Mouse (Mus musculus): ENCODE results near the gene Gng10.

The Gng10 gene

GRCm38 (mm10) chr4:59034918-59035785 lies at the start of gene Gng10:
Gene Gng10 (plus strand): TSS chr4:59035088.
- peak; percentile 69 for DNase-seq

GRCm38 (mm10) chr4:58985157-58985648 lies 49.7 kb upstream of the Gng10 start:
- peak; percentile 92 for DNase-seq

DNA sequence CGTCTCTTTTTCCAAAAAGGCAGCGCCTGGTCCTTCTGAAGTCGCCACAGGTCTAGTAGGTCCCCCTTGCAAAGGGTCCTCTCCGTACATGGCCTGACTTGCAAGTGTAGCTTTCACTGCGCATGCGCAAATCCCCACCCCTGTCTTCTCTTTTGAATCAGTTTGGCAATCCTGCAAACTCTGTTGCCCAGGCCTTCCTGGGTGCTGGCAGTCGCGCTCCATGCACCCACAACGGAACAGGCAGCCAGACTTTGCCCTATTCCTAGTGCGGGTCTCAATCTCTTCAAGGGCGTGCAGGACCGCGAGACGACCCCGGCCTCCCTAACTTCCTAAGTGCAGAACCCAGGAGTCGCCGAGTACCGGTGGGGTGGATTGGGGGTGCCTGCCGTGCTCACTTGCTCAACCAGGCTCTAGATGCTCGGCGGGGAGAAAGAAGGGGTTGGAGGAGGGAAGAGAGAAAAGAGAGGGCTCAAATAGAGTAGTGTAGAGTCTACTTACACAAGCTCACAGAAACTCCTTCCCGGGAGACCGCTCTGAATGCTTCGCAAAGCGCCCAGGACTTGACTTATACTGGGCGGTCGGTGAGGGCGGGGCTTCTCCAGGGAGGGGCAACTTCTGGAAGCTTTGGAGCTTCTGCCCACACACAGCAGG lies 48.2 kb upstream of the Gng10 start, which contains the start of gene Ptgr1:
Gene Ptgr1, minus strand, starts transcription at position 580 of the 651 bp plus-strand sequence.
- DNase-seq = peak; percentile 93

DNA sequence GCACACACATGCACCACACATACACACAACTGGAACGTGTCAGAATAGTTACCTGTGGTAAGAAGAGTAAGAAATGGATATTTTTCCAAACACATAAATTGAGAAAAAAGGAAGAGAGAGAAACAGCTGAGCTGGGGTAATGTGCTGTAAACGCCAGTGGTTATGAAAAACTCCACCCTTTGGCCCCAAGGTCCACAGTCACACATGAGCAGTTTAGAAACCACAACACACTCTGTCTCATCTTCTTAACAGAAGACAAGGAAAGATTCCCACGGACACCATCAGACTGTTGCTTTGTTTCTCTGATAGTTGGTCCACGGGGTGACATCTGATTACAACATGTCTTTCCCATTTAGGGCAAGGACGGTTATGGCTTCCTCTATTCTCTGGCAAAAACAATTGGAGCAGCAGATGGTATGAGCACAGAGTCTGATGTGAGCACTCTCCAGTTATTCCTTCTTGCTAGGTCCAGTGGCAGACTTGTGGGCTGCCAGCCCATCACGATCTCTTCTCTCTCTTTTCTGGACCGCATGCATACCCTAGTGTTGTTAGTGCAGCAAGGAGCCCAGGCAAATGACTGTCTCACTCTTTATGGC lies 45.5 kb upstream of the Gng10 start:
- DNase-seq = no peak

DNA sequence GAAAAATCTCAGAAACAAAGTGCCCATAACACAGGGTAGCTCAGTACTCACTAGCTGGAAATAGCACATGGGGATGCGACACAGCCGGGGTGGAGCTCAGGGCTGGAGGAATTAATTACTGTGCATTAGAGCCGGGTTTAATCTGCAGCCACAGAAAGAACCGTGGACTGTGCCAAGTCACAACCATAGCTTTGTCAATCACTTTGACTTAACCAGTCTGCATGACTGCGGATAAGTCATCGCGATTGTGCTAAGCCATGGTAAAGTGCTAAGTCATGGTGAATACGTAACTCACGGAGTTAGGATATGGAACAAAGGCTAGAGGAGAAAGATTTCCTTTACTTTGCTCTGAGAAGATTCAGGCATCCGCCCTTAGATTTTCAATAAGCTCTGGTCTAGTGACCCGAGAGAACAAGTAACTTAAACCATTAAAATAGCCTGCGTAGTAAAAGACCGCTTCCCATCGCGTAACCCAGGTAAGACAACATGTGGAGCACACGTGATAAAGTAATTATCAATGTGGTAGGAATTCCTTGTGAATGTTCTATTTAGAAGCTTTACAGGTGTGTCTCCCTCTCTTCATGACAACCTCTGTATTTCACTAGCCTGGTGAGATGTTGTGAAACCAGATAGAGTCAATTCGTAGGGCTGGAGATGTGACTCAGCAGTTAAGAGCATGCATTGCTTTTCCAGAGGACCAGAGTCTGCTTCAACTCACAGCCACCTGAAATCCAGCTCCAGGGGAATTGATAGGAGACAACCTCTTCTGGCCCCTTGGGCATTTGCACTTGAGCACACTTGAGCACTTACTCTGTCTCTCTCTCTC lies 44.1 kb upstream of the Gng10 start:
- DNase-seq = no peak

DNA sequence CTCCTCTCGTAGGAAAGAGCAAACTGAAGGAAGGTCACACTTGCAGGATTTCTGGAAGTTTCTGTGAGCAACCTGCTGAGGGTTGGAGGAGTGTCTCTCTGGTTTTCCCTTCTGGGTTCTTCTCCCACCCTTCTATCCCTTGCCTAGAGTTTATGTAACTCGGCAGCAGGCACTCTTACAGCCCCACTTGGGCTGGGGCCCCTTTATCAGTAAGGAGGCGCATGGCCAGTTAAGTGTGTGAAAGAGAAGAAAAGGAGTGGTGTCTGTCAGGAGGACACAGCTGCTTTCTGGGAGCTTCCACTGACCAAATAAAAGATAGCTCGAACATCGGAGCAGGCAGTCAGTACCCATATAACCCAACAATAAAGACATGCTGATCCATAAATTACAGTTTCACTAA lies 42.7 kb upstream of the Gng10 start:
- DNase-seq = no peak

DNA sequence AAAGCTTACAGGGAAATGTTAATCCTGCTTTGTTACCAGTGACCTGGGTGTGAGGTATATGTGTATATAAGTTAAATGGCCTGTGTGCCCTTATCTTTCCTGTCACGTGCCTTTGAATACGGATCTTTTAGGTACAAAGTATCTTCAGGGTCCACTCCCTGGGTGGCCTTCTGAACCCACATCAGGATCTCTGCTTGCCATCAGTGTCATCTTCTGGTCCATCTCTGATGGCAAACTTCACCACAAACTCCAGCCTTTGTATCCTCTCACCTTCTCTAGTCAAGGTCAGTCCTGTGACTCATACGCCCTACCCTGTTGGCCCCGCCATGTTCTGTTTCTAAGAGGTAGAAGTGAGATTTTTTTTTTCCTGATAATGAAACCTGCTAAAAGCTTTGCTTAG lies 40.1 kb upstream of the Gng10 start, which contains the start of gene Dnajc25:
Gene Dnajc25, plus strand, starts transcription at position 301 of the 400 bp plus-strand sequence.
- no peak for DNase-seq

DNA sequence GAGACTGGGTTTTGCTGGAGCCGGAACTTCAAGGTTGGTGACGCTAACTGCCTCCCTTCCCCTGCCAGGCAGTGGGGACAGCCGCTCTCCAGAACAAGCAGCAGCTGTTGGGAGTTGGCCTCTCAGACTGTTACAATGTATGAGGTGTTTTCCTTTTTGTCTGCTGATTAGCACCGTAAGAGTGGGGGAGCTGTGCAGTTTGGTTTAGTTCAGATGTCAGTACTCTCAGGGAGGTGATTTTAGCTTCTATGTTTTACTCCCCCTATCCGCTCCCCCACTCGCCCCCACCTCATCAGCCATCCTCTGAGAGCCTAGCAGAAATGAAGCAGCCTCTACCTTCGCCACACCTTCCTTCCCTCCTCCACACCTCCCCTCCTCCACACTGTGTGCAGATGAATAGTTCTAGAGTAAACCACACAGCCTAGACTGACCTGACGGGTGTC lies 39.6 kb upstream of the Gng10 start:
- no peak for DNase-seq

DNA sequence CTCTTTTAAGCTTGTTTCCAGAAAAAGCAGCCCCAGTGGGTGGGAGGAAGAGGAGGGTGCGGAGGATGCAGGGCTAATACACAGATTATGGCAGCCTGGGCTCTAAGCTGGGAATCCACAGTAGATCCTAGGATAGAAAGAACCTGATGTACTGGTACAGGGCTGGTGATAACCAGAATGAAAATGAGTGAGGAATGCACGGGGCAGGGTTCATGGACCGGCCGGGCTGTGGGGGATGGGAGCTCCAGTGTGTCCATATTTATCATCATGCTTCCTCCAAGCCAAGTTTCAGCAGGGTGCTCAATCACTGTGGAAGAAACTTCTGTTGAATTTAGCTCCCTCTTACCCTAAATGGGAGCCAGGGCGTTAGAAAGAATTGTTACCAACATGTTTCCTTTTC lies 37.8 kb upstream of the Gng10 start:
- DNase-seq = no peak

GRCm38 (mm10) chr4:58998688-58999087 lies 36.2 kb upstream of the Gng10 start:
- DNase-seq = no peak

DNA sequence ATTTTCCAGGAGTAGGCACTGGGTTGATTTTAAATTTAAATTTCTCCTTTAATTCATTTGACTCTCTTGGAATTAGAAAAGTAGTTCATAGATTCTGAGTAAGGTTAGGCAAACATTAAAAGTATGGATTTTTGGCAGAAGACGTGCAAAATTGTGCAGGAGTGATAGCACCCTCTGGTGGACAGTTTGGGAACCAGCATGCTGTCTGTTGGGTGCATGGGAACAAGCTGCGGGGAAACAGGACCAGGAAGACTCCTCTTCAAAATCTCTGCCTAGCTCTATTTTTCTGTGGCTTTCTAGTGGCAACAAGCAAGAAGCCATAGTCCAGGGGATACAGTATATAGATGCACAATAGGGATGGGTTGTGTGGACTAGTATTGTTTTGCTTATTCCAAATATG lies 35.2 kb upstream of the Gng10 start:
- peak; percentile 86 for DNase-seq

- DNase-seq = peak; percentile 58
Measured at GRCm38 (mm10) chr4:59000614-59001013, 34.3 kb upstream of the Gng10 start.

DNA sequence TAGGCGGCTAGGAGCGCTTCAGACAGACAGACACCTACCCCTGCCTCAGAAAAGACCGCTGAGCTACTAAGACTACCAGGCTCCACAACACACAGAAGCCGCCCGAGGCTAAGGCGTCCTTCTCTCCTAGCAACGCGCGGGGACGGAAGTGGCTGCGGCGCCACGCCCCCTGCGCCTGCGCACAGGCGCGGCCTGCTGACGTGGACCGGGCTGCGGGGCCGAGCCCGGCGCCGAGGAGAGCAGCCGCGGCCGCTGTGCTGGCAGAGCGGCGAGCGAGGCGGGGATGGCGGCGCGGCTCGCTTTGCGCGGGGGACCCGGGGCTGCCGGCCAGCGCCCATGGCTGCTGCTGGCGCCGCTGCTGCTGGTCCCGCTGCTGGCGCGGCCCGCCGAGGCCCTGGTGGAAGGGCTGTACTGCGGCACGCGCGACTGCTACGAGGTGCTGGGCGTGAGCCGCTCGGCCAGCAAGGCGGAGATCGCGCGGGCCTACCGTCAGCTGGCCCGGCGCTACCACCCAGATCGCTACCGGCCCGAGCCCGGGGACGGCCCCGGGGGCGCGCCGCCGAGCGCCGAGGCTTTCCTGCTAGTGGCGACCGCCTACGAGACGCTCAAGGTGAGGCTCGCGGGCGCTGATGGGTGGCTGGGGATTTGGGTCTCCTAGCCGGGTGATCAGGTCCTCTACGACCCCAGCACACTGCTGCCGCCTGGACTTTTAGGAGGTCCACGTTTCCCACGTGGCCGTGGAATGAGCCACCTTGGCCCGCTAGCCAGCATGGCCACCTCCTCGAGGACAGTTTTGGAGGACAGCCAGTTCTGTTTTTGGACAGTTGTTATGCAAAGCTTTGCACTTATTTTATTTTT lies 31.7 kb upstream of the Gng10 start, which contains the start of gene Gm20503:
Gene Gm20503, plus strand, starts transcription at position 263 of the 858 bp plus-strand sequence.
- DNase-seq = peak; percentile 94

GRCm38 (mm10) chr4:59003806-59004200 lies 31.1 kb upstream of the Gng10 start:
- no peak for DNase-seq

DNA sequence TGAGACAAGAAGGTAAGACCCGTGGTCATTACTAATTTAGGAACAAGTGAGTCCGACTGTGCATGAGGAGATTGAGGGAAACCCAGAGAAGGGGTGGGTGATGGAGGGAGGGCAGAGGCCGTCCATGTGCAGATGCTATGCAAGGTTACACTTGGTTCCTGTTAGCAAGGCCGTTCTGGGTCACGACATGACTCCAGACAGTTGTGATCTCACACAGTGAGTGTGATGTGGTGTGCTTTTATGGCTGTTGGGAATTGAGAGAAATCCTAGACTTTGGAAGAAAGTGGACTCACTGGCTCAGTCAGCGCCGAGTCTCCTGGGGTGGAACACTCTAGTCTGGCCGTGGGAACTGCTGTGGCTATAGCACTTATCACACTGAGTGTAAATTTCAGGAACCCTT lies 28.7 kb upstream of the Gng10 start:
- DNase-seq = no peak

DNA sequence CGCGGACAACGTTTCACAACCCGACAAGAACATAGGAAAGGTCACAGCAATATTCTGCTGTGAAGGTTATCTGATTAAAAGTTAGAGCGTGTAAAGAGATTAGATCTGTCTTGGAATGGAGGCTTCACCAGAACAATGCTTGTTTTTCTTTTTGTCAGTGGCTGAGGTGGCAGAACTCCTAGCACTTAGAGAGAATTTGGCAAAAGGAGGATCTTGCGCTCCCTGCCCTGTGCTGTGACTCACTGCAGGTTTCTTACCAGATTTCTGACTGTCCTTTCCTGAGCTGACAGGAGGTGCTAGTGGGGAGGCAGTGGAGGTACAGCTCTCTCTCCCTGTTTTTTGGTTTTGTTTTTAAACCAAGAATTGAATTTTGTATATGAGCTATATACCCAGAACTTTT lies 27.9 kb upstream of the Gng10 start:
- DNase-seq = no peak

- no peak for DNase-seq
Measured at GRCm38 (mm10) chr4:59007974-59008373, 26.9 kb upstream of the Gng10 start.

DNA sequence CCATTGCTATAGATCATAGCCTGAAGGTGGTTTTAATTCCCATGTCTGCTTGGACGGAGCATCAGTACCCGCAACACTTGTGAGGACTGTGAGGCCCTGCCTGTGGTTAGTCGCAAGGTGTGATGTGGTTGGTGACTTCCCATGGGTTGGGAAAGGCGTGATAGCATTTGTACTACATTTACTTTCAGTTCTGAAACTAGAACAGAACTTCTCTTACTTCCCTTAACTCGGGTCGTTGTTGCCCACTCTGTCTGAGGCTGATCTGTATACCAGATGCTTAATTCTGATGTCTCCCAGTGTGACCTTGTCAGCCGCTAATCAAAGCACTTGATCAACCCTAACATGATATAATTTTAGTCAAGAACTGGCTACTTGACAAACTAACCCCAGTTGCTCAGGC lies 25.7 kb upstream of the Gng10 start:
- peak; percentile 33 for DNase-seq

DNA sequence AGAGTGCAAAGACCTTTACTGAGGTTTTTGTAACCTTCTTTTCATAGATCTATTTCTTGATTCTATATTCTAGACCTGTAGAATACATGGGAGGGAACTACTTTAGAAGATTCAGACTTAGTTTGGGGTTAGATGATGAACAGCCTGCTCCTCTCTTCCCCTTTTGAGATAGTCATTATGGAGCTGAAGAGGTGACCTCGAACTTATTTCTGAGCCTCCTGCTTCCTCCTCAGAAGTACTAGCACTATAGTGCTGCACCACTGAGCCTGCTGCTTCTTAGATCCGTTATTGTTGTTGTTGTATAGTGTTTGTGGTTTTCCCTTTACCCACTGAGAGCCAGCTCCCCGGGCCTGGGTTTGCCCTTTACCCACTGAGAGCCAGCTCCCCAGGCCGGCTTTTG lies 25.2 kb upstream of the Gng10 start:
- no peak for DNase-seq

DNA sequence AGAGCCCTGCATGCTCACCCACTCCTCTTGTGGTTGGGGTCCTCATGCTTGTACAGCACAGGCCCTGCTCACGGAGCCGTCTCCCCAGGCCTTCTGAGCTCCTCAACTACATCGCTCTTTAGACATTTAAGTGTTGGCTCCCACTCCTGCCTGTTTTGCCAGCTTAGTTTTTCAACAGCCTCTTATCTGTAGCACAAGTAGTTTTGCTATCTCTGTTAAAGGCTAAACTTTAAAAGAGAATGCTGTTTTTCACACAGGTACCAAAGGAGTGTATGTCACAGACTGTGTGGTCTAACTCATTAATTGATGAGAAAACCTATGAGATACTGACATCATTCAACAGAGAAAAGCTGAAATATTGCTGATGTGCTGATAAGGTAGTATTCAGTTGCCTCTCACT lies 23.4 kb upstream of the Gng10 start:
- DNase-seq = no peak

DNA sequence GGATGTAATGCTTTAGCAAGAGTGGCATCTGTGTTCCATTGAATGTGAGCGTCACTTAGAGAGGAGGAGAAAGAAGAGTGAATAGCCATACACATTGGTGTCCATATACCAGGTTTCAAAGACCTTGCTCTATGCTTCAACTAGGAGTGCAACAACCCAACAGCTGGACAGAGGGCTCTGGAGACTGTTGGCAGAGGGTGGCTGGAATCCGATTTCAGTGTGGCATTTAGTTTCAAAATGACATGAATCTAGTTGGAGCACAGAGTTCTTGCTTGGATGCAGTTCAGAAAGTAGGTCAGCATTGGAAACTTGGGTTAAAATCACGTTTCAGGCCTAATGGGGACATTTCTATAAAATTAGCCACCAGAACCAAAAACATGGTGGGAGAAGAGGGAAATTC lies 19.7 kb upstream of the Gng10 start:
- no peak for DNase-seq

All from lung, postnatal 36 days (tissue).